Mouse (Mus musculus) heart, postnatal 14 days (tissue): ENCODE data around the gene Rps24. TPM values are rescaled to one million over a fixed set of nuclear protein-coding genes. Genes with fewer than 3 reads are reported as not detected.
A peak's percentile ranks its signal among the peaks of the same experiment; 100 is the strongest.

Experiments used
- DNase-seq, 2 experiments: peaks; one replicate each; pipeline ENCODE4 v3.0.0; 2021 to 2022
- intact Hi-C: fragments of 180-260 bp; cut with DNase I; formaldehyde crosslinking; loops from one replicate; pipeline ENCODE4 v1.15.1; 2025
- total RNA-seq, 2 experiments: library from RNA; stranded (reverse); gene quantifications; 2 replicates each; pipeline ENCODE4 v1.2.3; 2021

Rps24 gene
- total RNA-seq, 2 experiments from 2014 or later = 816 to 895 TPM

DNA sequence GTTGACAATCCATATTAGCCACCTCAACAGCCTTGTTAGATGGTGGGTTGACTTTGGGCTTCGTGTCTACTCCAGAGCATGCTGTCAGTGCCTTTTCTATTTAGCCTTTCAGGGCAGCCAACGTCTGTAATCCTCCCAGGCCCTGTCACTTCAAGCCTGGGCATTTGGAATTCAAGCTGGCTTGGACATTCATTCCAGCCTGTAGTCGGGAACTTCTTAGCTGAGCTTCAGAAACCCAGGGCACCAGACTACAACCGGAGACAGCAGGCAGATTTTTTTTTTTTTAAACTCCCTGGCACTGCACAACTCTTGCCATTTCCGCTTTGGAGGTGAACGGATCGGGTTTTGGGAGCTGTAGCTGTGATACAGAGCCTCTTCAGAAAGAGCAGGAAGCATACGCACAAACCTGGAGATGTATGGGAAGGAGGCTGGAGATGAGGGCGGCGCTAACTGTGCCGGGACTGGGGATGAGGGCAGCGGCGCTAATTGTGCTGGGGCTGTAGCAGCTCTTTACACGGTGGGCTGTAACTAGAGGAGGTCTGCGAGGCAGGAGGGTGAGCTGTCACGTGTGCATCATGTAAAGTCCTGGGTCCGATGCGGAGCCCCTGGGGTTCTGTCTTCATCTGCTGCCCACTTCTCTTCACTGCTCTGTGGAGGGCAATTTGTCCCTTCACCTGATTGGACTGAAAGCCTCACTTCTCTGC lies 21.3 kb downstream of the Rps24 start:
- DNase-seq = no peak
- intact Hi-C loops = loop anchor here (10.0 kb wide), 3 partner anchors 257 to 537 kb away; no protein-coding TSS in a partner anchor

DNA sequence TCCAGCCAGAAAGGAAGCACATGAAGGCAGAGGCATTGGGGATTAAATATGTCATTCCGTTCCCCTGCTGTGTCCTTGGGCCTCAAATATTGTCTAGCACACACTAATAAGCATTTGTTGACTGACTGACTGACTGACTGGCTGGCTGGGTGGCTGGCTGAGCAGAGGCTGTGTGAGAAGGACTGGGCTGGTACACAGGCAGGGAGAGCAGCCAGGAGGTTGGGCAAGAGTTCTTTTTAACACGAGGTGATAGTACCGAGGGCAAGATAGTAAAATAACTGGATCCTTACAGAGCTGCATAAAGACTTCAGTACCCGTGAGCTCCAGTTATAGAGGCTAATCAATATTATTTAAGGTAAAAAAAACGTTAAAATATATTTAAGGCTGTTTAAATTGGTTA lies 22.6 kb downstream of the Rps24 start:
- DNase-seq = no peak
- intact Hi-C loops = loop anchor here (10.0 kb wide), 3 partner anchors 255 to 535 kb away; no protein-coding TSS in a partner anchor

DNA sequence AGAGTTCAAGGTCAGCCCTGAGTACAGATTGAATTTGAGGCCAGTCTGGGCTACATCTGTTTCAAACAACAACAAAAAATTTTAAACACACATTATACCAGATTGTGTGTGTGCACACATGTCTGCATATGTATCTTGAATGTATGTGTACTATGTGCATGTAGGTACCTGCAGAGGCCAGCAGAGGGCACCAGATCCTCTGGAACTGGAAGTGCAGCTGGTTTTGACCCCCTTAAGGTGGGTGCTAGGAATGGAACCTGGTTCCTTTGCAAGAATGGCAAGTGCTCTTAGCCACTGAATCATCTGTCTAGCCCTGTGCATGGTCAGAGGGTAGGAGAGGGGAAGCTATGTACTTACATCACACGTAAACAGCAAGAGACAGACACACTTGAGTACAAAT lies 23.3 kb downstream of the Rps24 start:
- no peak for DNase-seq
- intact Hi-C loops = no loop called here

DNA sequence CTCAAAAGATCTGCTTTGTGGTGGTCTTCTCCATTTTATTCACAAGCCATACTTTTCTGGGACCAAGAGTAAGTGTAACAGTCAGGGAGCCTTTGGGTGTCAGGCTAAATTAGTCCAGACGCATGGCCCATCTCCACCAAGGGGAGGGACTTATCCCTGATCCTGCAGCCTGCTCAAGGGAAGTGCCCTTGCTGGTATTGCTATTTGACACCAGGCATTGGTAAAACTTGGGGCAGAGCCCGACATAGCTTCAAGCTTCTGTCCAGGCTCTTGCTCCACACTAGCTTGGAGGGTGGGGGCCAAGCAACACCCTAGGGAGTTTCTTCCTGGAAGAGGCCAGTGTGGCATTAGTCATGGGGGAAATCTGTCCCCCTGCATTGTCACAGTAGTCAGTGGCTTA lies 23.8 kb downstream of the Rps24 start:
- intact Hi-C loops = no loop called here
- DNase-seq = no peak

DNA sequence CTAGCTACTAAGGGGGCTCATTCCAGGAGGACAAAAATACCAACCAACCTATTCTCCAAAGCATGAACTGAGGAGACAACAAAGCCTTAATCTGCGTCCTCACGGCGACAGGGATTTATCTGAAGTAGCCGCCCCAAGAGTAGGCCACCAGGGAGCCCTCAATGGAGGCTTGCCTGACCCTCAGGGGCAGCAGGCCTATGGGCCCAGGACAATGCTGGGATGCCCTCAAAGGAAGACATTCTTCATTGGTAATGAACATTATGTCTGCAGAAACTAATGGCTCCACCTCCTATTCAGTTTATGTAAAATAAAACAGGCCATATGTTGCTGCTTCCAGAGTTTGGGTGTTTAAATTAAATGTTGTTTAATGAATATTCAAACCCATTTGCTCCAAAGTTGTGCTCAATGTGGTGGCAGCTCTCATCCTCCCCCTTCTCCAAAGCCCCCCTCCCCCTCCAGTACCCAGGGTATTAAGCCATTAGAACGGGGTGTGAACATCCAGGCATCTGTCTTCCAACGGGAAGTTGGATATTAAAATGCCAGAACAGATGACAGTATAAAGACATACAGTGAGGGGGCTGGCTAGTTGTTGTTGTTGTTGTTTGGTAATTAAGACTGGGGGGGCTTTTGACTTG lies 25.7 kb downstream of the Rps24 start:
- intact Hi-C loops = no loop called here
- no peak for DNase-seq

DNA sequence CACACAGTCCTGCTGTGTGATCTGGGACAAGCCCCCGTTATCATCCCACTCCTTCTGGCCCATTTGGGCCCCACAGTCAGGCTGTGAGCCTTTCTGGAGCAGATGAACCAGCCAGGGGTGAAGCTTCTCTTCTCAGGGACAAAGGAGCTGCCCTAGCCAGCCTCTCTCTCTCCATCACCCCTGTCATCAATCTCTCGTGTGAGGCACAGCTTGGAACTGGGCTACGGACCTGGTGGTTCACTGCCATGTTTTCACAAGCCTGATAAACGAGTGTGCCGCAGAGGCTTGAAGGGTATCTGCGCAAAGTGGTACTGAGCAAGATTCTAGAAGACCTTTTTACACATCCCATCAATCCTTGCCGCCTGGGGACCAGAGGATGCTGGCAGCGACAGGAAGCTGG lies 34.7 kb downstream of the Rps24 start:
- intact Hi-C loops = no loop called here
- no peak for DNase-seq

DNA sequence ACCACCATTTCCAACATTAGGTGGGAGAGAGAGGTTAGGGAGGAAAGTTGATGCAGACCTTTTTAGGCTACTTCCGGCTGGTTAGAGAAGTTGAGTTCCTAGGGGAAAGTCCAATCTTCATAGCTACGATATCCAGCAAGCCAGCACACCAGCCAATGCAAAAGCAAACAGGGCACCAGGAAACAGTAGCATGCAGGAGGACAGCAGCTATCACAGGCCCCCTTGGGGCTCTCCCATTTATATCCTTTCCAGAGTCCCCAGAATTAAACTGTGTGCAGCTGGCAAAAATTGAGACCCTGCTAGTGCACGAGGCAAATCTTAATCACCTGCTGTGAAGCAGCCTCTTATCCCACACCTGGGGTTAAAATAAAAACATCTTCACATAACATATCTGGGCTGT lies 38.2 kb downstream of the Rps24 start:
- DNase-seq = no peak
- intact Hi-C loops = no loop called here

DNA sequence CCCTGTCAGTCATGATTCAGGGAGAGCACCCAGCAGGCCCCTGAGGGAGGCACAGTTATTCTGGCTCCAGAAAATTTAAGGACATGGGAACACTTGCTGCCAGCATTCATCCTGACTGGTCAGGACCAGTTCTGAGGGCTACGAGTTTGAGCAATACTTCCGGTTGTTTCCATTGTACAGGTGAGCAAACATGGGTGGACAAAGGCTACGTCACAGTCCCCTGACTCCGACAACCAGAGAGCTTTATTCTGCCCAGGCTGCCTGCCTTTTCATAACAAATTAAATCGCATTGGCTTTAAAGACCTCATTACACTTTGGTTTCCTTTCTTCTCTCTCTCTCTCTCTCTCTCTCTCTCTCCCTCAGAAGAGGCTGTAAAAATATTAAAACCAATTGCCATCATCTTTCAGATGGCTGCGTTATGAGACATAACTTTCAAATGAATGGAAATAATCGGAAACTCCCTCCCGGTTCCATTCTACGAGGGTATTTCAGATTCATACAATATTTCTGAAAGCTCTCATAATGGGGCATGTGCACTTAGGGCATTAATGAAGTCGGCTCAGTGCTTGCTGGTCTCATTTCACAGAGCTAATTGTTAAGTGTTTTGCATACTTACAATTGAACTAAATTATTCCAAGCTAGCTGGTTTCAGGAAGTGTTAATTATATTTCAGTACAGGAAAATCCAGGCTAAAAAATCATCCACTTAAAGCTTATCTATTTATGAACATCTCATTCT lies 38.9 kb downstream of the Rps24 start:
- intact Hi-C loops = no loop called here
- DNase-seq = no peak

DNA sequence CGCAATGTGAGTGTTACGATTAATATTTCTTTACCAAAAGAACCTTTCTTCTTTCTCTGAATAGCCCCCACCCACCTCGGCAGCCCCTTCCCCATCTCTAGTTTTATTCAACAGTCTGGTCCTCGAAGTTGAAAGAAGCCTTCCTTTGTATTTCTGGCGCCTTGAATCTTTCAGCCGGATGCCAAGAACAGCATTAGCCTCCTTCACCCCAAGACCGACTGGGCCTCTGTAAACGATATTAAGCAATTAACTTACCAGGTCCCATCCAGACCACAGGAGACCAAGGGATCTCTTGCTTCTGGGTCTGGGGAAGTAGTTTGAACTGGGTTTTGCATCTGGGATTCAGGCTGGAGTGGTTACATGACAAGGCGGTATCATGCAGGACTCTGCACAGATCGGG lies 39.5 kb downstream of the Rps24 start:
- no peak for DNase-seq
- intact Hi-C loops = no loop called here

DNA sequence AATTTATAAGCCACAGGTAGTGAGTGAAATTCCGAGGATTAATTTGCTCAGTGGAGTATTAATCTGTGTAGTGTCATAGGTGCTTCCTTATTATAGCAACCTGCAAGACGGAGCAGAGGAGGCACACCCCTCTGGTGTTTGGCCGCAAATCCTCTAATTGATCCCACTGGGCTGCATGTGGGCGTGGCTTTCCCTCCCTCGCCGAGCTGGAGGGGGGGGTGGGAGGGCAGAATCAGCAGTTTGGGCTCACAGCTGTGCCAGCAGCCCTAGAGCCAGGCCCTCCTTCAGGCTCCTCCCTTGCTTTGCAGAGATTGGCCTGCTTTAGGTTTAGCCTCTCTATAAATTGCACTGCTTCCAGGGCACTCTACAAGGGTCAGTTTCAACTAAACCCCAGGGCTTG lies 43.3 kb downstream of the Rps24 start:
- no peak for DNase-seq
- intact Hi-C loops = no loop called here

DNA sequence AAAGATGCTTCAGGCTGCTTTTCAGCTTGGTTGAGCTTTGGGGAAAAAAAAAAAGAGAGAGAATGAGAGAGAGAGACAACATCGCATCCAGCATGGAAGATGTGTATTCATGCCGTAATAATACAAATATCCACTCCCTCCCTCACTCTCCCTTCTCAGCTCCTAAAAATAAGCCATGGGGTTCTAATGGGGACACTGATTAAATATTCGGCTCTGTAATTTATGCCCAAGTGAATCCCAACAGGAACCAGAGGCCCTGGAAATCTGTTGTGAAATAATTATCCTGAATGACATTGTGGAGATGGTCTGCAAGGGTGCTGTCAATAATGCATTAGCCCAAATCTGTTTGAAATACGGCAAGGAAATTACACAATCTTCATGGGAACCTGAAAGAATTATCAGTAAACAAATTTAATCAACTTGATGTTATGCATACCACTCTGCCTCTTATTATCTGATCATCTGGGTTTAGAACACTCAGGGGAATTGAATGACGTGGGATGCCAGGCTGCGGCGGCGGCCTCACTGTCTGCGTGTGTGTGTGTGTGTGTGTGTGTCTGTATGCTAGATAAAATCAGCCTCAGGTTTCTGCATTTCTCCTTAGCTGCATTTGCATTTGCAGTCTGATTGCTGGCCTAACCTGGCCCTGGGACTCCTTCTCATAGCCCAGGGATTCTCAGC lies 48.1 kb downstream of the Rps24 start:
- intact Hi-C loops = no loop called here
- no peak for DNase-seq

DNA sequence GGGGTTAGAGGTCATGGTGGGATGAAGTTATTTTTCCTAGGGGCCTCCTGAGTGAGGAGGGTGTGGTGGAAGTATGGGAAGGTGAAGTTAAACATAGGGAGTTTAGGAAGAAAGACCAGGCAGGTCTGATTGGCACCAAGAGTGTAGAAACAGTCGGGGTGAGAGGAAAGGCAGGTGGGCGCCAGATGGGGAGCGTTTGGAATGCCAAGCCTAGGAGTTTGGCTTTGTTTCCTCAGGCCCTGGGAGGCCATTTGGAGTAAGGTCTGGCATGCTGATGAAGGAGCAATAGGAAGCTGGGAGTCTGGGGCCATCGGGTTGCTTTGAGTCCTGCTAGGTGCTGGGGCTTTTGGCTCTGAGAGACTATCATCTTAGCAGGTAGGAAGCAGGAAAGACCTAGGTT lies 56.0 kb downstream of the Rps24 start:
- DNase-seq = no peak
- intact Hi-C loops = no loop called here

DNA sequence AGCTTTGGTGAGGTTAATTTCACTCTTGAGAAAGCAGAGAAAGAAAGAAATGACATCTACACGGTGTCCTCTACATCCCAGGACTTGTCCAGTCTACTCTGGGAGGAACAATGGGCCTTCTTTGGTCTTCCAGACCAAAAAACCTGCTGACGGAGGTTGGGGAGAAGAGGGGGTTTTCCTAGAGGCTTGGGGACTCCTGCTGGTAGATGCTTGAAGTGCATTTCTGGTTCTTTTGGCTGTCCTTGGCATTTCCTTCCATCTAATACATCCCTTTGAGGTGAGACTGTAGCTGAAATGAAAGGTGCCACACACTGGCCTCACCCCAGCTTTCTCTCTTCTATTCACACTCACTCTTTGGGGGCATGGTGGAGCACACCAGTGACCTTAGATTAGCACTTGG lies 57.1 kb downstream of the Rps24 start:
- DNase-seq = peak; percentile 21 to 50
- intact Hi-C loops = loop anchor here (2.0 kb wide), 1 partner anchor 43 kb away; no protein-coding TSS in a partner anchor

Other genes with a start within 250 kb of the Rps24 start
- 10 to 100 TPM; 10.4 to 14.1 TPM for gene Dlg5, start 241.2 kb upstream of the Rps24 start, total RNA-seq
- not detected for gene E330034G19Rik, start 193.9 kb upstream of the Rps24 start, total RNA-seq
- gene Polr3a, start 67 bp upstream of the Rps24 start, total RNA-seq = 10 to 100 TPM; 12.4 to 13.3 TPM